Mouse (Mus musculus) C2C12 (cell line): ENCODE results near the gene Scarb1.

Experiments
- CTCF ChIP-seq: IDR thresholded peaks from one replicate; pipeline ENCODE4 v1.5.1; 2011; ENCODE audit not compliant: control insufficient read depth, insufficient read depth, insufficient read length
- MYOD1 ChIP-seq: IDR thresholded peaks from one replicate; pipeline ENCODE4 v1.6.1; 2011; ENCODE audit warnings: low read depth; ENCODE audit not compliant: control insufficient read depth, insufficient read length
- MYOG ChIP-seq: IDR thresholded peaks from one replicate; pipeline ENCODE4 v1.6.1; 2011; ENCODE audit not compliant: control insufficient read depth, insufficient read length; ENCODE audit errors: extremely low read depth
- USF1 ChIP-seq: IDR thresholded peaks from one replicate; pipeline ENCODE4 v1.6.1; 2011; ENCODE audit warnings: low read depth, mild to moderate bottlenecking, control low read depth, moderate library complexity

DNA sequence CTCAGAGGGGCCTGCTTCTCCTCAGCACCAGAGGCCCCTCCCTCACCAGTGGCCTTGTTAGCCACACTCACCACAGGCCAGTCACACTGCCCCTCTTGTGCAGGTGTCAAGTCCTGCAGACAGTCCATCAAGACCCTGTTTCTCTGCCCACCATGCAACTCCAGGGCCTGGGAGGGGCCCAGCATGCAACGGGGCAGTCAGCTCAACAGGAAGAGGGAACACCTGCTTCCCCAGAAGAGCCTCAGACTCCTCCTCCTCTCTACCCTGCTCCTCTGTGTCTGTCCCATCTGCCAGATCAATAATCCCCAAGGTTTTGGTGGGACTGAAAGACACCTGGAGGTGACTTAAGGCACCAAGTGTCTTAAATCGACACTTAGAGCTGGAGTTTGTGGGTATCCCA is 24.1 kb downstream of the Scarb1 start:
- TF ChIP-seq CTCF (no peak), MYOG (no peak), MYOD1 (no peak), USF1 (no peak)
